8 mouse cellular contexts compared by ENCODE assay signal in genomic region chr17:64492614-64493269, GRCm38 (mm10).
DNase-seq lines count a peak whose midpoint lies in the region; ATAC-seq and TF ChIP-seq lines count a peak whose summit lies in the region.

No protein-coding gene starts in this region.

- TF ChIP-seq CTCF in lung, adult 2 months (IDR thresholded peaks at IDR 0.05; ENCODE audit: insufficient read depth, low read length): peak; percentile 50

- ATAC-seq in CD4-positive, CD25-positive, alpha-beta regulatory T cell, adult 4 months: no peak
- no peak for ATAC-seq in limb, embryonic 11.5 days (ENCODE audit: insufficient number of reproducible peaks, low FRiP score, low TSS enrichment, low read depth)

- no peaks in the 10 kb centered on the region for H3K36me3 ChIP-seq in limb, embryonic 11.5 days (ENCODE audit: control insufficient read depth, insufficient read depth, low read length)
- no peaks in the 10 kb centered on the region for H3K36me3 ChIP-seq in limb, embryonic 10.5 days

- TF ChIP-seq POLR2A in lung, adult 2 months (IDR thresholded peaks at IDR 0.05; ENCODE audit: borderline replicate concordance, extremely low read depth, low read depth, low read length): no peak

- H3K4me2 ChIP-seq in limb, embryonic 11.5 days (ENCODE audit: low read depth, severe bottlenecking): no peak overlapping the region

- no peaks in the 10 kb centered on the region for H3K4me1 ChIP-seq in limb, embryonic 11.5 days (ENCODE audit: control insufficient read depth, insufficient read depth, low read length)
- H3K4me1 ChIP-seq in limb, embryonic 10.5 days: no peaks in the 10 kb centered on the region
- no peaks in the 10 kb centered on the region for H3K4me1 ChIP-seq in lung, adult 2 months (ENCODE audit: control insufficient read depth, insufficient read depth, low read length)

- WGBS in limb, embryonic 11.5 days: 51% methylated on average over 7 of the region's 9 CpGs
- WGBS in limb, embryonic 10.5 days: 54% methylated on average over 7 of the region's 9 CpGs
- WGBS in lung, adult 2 months: 34% methylated on average over 8 of the region's 9 CpGs

- no peak overlapping the region for H3K4me3 ChIP-seq in limb, embryonic 11.5 days (ENCODE audit: low read depth, low read length)
- H3K4me3 ChIP-seq in limb, embryonic 10.5 days: no peak overlapping the region
- no peak overlapping the region for H3K4me3 ChIP-seq in lung, adult 2 months (replicated peaks; ENCODE audit: extremely low read depth, low read depth, low read length)

- H3K27me3 ChIP-seq in limb, embryonic 11.5 days (ENCODE audit: control insufficient read depth, insufficient read depth, low read length): no peaks in the 10 kb centered on the region
- 0 out of 2 replicates have a peak, but pooled peaks cover 4% of the 10 kb centered on the region for H3K27me3 ChIP-seq in limb, embryonic 10.5 days (ENCODE audit: low read depth, poor library complexity, severe bottlenecking)

- peak; percentile 57 for DNase-seq in CD4-positive, CD25-positive, alpha-beta regulatory T cell, adult 2 months (ENCODE audit: low read depth, low spot score)
- DNase-seq in limb, embryonic 11.5 days (ENCODE audit: low spot score): peak; percentile 37
- DNase-seq in limb, embryonic 10.5 days (ENCODE audit: low spot score): no peak
- peak; percentile 26 for DNase-seq in c-Kit-positive CD71-negative TER-119-negative erythroid progenitor cells, embryonic 14.5 days (ENCODE audit: low read depth)
- DNase-seq in lung, adult 2 months: peak; percentile 32
- peak; percentile 77 for DNase-seq in testis, postnatal 10 days (ENCODE audit: low spot score)
- DNase-seq in layer of hippocampus, adult 18-20 months (ENCODE audit: low spot score in 2 of 2): no peak

- H3K27ac ChIP-seq in limb, embryonic 11.5 days (replicated peaks; ENCODE audit: low read depth, low read length): no peak overlapping the region
- no peak overlapping the region for H3K27ac ChIP-seq in limb, embryonic 10.5 days

- H3K9ac ChIP-seq in limb, embryonic 11.5 days (ENCODE audit: low read length): no peak overlapping the region

- H3K9me3 ChIP-seq in limb, embryonic 11.5 days (ENCODE audit: control insufficient read depth, low read length): no peaks in the 10 kb centered on the region
- no peaks in the 10 kb centered on the region for H3K9me3 ChIP-seq in limb, embryonic 10.5 days (replicated peaks)

Comparison
In these comparisons a context has a peak if more than half of its experiments do, and no peak if none do; other contexts are left out.
1. DNase-seq: peak in CD4-positive, CD25-positive, alpha-beta regulatory T cell, adult 2 months (single experiment), limb, embryonic 11.5 days (single experiment), c-Kit-positive CD71-negative TER-119-negative erythroid progenitor cells, embryonic 14.5 days (single experiment), lung, adult 2 months (single experiment) and testis, postnatal 10 days (single experiment); none in limb, embryonic 10.5 days (single experiment) and layer of hippocampus, adult 18-20 months (0 of 2).